Mouse (Mus musculus): ENCODE results near the gene A430078G23Rik.

Gene A430078G23Rik

GRCm38 (mm10) chr8:3348142-3348823 lies 4.9 kb upstream of the A430078G23Rik start:
- in situ Hi-C loops (cut with MboI, MseI): no loop called here

DNA sequence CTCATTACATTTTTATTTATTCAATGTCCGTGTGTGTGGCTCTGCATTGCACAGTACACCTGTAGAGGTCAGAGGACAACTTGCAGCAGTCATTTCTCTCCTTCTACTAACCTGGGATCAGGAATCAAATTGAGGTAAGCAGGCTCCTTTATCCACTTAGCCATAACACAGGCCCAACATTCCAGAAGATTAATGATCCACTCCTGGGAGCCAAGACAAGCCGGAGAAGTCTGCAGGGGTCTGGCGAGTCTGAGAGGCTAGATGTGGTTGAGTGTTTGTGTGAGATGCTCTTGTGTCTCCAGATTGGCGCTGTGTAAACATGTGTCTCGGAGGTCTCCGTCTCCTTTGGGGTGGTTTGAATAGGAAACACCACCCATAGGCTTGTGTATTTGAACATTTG lies 2.5 kb upstream of the A430078G23Rik start:
- in situ Hi-C loops (cut with MboI, MseI): no loop called here

DNA sequence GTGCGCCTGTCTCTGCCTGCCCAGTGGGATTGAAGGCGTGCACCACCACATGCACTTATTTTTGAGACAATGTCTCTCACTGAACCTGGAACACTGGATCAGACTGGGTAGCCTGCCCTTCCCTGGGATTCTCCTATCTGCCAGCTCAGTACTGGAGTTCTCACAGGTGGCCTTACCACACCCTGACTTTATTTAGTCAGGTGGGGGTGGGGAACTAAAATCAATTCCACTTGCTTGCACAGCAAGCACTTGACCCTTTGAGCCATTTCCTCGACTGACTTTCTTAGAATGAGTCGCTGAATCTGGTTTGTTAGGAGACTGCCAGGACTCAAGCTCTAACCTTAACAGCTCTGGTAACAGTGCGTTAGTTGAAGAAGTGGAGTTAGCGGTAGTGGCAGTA lies 500 bp upstream of the A430078G23Rik start:
- in situ Hi-C loops (cut with MboI, MseI): no loop called here

- in situ Hi-C loops (cut with MboI, MseI): no loop called here
Measured at GRCm38 (mm10) chr8:3353811-3354442, 712 bp downstream of the A430078G23Rik start.

- in situ Hi-C loops (cut with MboI, MseI): no loop called here
Measured at GRCm38 (mm10) chr8:3354443-3354812, 1.2 kb downstream of the A430078G23Rik start.

DNA sequence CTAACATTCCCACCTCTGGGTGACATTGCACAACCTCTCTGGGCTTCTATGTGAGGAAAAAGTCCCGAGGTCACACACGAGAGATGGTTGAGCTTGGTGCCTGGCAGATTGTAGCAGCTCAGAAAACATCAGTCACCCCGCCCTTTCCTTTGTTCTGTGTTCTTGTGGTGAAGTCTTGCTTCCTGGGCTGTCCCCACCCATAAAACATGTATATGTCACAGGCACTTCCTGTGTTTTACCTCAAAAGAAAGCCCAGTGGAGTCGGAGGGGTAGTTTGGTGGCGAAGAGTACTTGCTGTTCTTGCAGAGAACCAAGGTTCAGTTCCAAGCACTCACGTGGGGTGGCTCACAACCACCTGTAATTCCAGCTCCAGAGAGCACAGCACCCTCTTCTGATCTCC lies 2.4 kb downstream of the A430078G23Rik start:
- in situ Hi-C loops (cut with MboI, MseI): no loop called here

DNA sequence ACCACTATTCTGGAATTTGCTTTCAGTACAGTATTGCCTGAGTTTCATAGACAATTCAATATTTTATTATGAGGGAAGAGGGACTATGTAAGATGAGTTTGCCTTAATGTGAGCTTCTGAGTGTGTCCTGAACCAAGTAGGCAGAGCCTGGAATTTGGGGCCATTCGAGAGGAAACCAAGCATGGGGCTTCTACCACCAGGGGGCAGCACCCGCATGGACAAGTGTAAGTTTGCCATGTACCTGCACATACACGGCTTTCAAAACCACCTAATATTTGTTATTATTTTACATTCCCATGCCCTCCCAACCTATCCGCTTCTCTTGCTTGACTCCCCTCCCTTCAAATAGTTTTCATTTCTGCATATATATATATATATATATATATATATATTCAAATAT lies 4.8 kb downstream of the A430078G23Rik start:
- in situ Hi-C loops (cut with MboI, MseI): no loop called here

- in situ Hi-C loops (cut with MboI, MseI): no loop called here
Measured at GRCm38 (mm10) chr8:3367086-3367485, 13.9 kb downstream of the A430078G23Rik start.

DNA sequence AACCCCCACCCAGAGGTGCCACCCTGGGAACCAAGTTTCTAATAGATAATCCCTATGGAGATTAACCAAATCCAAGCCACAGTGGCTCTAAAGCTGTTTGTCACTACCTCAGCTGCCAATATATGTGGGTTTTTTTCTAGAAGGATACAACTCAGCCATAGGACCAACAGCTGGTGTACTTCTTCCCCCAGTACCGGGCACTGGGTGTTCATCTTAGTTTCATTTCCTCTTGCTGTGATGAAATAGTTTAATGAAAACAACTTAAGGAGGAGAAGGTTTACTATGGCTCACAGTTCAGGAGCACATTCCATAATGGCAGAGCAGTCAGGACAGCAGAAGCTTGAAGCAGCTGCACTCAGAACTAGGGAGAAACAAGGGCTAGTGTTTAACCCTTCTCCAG lies 14.9 kb downstream of the A430078G23Rik start:
- in situ Hi-C loops (cut with MboI, MseI): no loop called here

GRCm38 (mm10) chr8:3375748-3376147 lies 22.5 kb downstream of the A430078G23Rik start:
- in situ Hi-C loops (cut with MboI, MseI): no loop called here

DNA sequence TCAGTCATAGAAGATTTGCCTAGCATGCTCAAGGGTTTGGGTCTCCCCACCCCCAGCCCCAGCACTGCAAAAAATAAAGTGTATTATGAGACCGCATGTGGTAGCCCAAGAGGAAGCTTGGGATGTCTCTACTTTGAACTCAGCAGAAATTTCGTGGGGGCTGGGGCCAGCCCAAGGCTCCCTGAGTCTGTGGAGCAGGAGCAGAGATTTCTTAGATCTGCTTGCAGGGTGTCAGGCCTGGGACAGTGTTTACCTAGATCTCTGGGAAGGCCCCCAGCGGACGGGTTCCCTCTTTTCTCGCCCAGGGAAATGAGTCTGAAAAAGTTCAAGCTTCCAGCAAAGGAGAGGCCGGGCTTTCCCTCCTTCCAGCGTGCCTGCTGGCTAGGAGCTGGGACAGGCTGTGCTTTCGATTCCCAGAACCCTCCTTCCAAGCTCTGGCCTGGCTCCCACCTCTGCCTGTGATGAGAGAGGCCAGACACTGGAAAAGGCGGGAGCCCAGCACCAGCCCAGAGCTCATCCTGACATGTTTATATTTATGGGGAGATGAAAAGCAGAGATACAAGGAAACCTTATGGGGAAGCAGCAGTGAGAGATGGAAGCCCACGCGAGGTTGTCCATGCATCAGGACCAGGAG lies 23.5 kb downstream of the A430078G23Rik start:
- in situ Hi-C loops (cut with MboI, MseI): no loop called here

DNA sequence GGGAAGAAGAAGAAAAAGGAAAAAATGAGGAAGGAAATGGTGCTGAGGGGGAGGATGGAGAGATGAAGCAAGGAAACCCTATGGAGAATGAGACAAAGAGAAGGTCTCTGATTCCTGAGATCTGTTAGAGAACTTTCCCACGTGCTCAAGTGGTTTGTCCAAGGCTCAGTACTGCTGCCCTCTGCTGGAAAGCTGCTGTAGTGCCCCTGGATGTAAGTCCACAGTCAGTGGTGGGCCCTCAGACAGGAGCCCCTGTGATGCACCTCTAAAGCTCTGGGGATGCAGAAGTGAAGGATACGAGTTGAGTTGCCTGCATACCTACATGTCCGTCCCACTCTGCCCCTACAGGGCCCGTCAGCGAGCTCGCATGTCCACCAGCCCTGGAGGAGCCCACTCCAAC lies 34.1 kb downstream of the A430078G23Rik start:
- in situ Hi-C loops (cut with MboI, MseI): loop anchor here (10.0 kb wide), 1 partner anchor 288 kb away; the partner anchor contains the start of genes Fcor and Trappc5

DNA sequence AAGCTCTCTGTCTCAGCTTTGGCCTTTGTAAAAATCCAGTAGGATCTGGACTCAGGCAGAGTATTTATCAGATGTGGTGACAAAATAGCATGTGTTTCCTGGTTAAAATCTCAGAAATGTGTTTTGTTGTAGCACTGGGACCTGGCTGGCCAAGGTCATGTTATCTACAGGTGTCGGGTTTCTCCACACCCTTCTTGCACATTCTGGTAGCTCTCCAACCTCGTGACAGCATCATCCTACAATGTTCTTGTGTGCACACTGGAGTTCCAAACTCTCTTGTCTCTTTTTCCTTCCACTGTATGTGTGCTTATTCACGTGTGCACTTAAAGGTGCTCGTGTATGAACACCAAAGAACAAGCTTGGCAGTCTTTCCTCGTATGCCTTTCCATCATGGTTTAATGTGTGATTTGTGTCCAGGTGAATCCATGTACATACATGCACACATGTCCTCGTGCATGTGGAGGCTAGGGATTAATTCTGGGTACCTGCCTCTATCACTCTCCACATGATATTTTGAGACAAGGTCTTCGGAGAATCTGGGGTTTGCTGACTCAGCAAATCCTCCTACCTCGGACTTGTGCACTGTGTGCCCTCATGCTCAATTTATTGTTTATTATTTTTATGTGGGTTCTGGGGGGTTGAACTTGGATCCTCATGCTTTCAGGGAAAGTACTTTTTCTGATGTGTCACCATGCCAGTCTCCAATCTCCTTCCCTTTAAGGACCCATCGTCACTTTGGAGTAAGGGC lies 35.5 kb downstream of the A430078G23Rik start:
- in situ Hi-C loops (cut with MboI, MseI): loop anchor here (10.0 kb wide), 1 partner anchor 286 kb away; the partner anchor contains the start of genes Fcor and Trappc5

DNA sequence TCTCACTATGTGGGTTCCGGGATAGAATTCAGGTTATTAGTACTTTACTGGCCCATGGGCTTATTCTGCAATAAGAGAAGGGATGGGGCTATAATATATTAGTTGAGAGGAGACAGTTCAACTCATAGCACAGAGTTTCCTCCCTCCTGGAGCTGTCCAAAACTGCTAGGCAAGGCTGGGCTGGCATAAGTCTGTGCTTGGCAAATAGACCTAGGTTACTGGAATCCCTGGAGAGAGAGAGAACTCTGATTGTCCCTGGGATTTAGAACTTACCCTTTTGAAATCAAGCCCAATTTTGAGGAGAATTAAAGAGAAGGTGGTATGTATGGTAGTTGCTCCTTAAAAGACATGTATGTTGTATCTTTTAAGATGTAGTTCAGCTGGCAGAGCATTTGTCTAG lies 36.3 kb downstream of the A430078G23Rik start:
- in situ Hi-C loops (cut with MboI, MseI): loop anchor here (10.0 kb wide), 1 partner anchor 285 kb away; the partner anchor contains the start of genes Fcor and Trappc5

GRCm38 (mm10) chr8:3392293-3392692 lies 39.1 kb downstream of the A430078G23Rik start:
- in situ Hi-C loops (cut with MboI, MseI): no loop called here

- in situ Hi-C loops (cut with MboI, MseI): no loop called here
Measured at GRCm38 (mm10) chr8:3392771-3393710, 39.8 kb downstream of the A430078G23Rik start, which contains the start of gene Arhgef18. Gene Arhgef18, plus strand, starts transcription at chr8:3393006.

DNA sequence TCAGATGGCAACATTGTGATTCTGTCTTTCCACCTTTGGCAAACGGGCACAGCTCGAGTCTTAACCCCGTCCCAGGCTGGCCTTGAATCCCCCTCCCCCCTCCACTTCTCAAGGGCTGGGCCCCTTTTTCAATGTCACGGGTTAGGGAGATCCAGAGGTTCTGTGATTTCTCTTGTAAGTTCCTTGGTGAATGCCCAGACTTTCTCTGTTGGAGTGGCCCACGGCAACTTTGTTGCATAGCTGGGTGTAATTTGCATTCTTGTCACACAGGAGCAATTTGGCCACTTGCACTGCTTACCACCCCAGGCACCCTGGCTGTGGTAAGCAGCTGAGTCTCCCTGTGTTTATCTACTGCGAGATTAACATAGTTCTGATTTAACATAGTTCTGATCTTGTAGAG lies 41.4 kb downstream of the A430078G23Rik start:
- in situ Hi-C loops (cut with MboI, MseI): no loop called here

DNA sequence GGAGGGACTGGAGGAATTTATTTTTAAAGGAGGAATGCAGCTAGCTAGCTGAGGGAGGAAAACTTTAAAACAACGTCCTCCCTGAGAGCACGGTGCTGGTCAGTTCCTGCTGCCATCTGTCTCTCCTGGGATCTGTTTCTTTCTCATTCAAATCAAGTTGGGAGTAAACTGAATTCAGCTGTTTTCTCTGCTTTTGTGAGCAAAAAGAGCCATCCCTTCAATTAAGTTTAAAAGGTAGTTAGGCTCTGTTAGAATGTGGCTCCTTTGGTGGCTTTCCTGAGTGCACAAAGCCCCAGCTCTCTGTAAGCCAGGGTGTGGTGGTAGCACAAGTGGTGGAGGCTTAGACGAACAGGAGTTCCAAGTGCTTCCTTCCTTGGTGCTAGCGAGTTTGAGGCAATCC lies 42.0 kb downstream of the A430078G23Rik start:
- in situ Hi-C loops (cut with MboI, MseI): no loop called here

DNA sequence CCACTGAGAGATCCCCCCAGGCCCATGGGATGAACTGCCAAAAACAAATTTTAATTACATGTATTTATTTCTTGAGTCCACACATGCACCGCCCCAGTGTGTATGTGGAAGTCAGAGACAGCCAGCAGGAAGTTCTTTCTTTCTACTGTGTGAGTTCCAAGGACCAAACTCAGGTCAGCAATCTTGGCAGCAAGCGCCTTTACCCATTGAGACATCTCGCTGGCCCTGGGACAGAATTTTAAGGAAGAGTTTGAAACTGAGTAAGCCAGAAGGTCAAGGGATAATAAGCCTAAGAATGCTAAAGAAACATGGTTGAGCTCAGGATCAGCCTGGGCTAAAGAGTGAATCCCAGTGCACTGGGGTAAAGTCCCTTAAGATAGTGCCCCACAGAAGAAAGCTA lies 44.4 kb downstream of the A430078G23Rik start:
- in situ Hi-C loops (cut with MboI, MseI): no loop called here

- in situ Hi-C loops (cut with MboI, MseI): no loop called here
Measured at GRCm38 (mm10) chr8:3400509-3400908, 47.3 kb downstream of the A430078G23Rik start.

GRCm38 (mm10) chr8:3407417-3407816 lies 54.2 kb downstream of the A430078G23Rik start:
- in situ Hi-C loops (cut with MboI, MseI): no loop called here

Measured in T-helper 1 cell (primary cell).